Mouse (Mus musculus): Measurements from ENCODE around the gene Acss1. TPM values are rescaled to one million over a fixed set of nuclear protein-coding genes. Genes with fewer than 3 reads are reported as not detected.

Gene Acss1
- polyA plus RNA-seq (2015; fragmentation: Nextera tagmentation; extraction: Ambion mirVana) = 15.0 and 19.8 TPM in 2 replicates

DNA sequence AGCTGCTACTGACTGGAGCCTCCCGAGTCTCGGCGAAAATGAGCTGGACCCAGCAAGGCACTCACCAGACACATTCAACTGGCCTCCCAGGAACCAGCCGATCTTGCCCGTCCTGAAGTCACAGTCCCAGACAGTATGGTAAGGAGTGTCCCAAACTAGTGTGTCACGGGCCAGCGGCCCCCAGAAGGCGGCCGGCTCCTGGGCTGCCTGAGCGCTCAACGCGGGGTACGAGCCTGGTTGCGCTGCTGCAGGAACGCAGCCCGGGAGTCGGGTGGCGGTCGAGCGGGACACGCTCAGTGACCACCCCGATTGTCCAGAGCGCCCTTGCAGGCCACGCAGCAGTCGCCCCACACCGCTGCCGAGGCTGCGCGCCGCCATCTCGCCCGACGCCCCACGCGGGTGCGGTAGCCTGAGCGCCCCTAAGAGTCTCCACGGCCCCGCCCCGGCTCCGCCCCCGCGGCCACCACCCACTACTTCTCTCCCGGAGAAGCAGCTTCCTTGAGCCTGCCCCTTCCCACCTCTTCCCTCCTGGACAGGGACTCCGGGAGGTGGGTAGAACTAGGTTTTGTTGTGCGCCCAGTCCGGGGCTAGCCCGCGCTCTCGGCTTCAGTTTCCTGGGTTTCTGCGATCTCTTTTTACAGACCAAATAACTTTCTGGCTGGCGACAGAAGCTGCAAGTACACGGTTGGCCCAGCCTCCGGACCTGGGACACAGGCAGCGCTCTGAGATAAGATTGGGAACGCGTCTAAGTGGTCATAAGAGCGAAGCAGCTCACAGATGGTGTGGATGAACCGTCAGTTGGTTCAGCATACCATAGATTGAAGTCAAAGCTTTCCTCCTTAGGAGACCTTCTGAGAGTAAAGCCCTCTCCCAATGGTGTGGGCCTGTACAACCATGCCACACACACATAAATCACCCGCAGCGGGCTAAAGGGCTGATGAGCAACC lies at the start of gene Acss1:
Gene Acss1, minus strand, starts transcription at position 681 of the 947 bp plus-strand sequence.
- peaks cover 8% of the 10 kb centered on the region; the same call in 1 of the 2 replicates for H3K27me3 ChIP-seq
- H3K4me1 ChIP-seq (replicated peaks) = peaks cover 17% of the 10 kb centered on the region
- H3K4me2 ChIP-seq = peak within 1 kb of the TSS; percentile 83
- ATAC-seq (ENCODE audit: low FRiP score, low read depth) = peak; percentile 63
- H3K9ac ChIP-seq = peak within 1 kb of the TSS; percentile 59
- 2% methylated on average over 58 of the region's 61 CpGs for WGBS
- H3K27ac ChIP-seq (replicated peaks) = peak within 1 kb of the TSS; percentile 69
- no peaks in the 10 kb centered on the region for H3K36me3 ChIP-seq
- H3K4me3 ChIP-seq = peak within 1 kb of the TSS; percentile 55
- H3K9me3 ChIP-seq = no peaks in the 10 kb centered on the region

- no peak overlapping the region for H3K9ac ChIP-seq
- no peaks in the 10 kb centered on the region for H3K36me3 ChIP-seq
- no peaks in the 10 kb centered on the region for H3K27me3 ChIP-seq
- no peak for ATAC-seq (ENCODE audit: low FRiP score, low read depth)
- H3K4me2 ChIP-seq = no peak overlapping the region
- WGBS = 79% methylated on average over 4 of the region's 4 CpGs
- no peaks in the 10 kb centered on the region for H3K9me3 ChIP-seq
- H3K4me1 ChIP-seq (replicated peaks) = no peaks in the 10 kb centered on the region
- H3K4me3 ChIP-seq = no peak overlapping the region
- no peak overlapping the region for H3K27ac ChIP-seq (replicated peaks)
Measured at GRCm38 (mm10) chr2:150712167-150712674, 43.9 kb upstream of the Acss1 start.

- Histone ChIP-seq H3K4me2 (no peak overlapping the region), H3K27ac (replicated peaks) (no peak overlapping the region), H3K4me3 (no peak overlapping the region), H3K27me3 (peaks cover 51% of the 10 kb centered on the region), H3K36me3 (no peaks in the 10 kb centered on the region), H3K9me3 (no peaks in the 10 kb centered on the region), H3K9ac (no peak overlapping the region), H3K4me1 (replicated peaks) (peaks cover 24% of the 10 kb centered on the region)
- 75% methylated on average over 6 of the region's 6 CpGs for WGBS
- no peak for ATAC-seq (ENCODE audit: low FRiP score, low read depth)
Measured at GRCm38 (mm10) chr2:150691481-150692170, 23.3 kb upstream of the Acss1 start.

GRCm38 (mm10) chr2:150690216-150690615 lies 21.9 kb upstream of the Acss1 start:
- Histone ChIP-seq H3K27ac (replicated peaks) (no peak overlapping the region), H3K36me3 (no peaks in the 10 kb centered on the region), H3K27me3 (peaks cover 65% of the 10 kb centered on the region), H3K4me1 (replicated peaks) (peaks cover 24% of the 10 kb centered on the region), H3K9ac (no peak overlapping the region), H3K4me3 (no peak overlapping the region), H3K4me2 (no peak overlapping the region), H3K9me3 (no peaks in the 10 kb centered on the region)
- ATAC-seq (ENCODE audit: low FRiP score, low read depth) = no peak
- WGBS = 12% methylated on average over 11 of the region's 11 CpGs

DNA sequence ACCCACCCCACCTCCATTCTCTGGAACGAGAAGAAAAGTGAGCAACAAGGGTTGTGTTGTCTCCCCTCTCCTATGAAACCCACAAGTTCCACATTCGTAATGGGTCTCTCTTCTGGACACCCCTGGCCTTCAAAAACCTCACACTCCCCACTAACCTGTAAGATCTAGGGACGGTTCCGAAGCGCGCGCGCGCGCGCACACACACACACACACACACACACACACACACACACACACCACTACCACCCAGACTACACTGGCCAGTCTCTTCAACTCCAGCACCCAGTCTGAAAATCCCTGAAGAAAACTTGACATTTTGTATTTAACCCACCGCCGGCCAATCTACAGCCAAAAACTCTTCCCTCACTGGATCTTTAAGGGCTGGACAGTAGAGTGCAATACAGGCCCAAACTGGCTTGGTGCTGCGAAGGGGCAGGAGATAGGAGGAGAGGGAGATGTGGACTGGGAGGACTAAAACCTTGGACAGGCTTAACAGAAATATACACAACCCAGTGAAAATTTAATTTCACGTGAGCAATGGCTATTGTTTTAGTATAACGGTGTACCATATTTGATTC lies 21.0 kb upstream of the Acss1 start, which contains the start of gene Vsx1:
Gene Vsx1, minus strand, starts transcription at position 138 of the 578 bp plus-strand sequence.
- Histone ChIP-seq H3K4me1 (replicated peaks) (peaks cover 24% of the 10 kb centered on the region), H3K9me3 (no peaks in the 10 kb centered on the region), H3K4me3 (peak within 1 kb of the TSS; percentile 41), H3K36me3 (no peaks in the 10 kb centered on the region), H3K9ac (peak within 1 kb of the TSS; percentile 20), H3K4me2 (peak within 1 kb of the TSS; percentile 71), H3K27ac (replicated peaks) (no peak within 1 kb of the TSS), H3K27me3 (peaks cover 68% of the 10 kb centered on the region)
- WGBS = 50% methylated on average over 16 of the region's 16 CpGs
- ATAC-seq (ENCODE audit: low FRiP score, low read depth) = no peak

DNA sequence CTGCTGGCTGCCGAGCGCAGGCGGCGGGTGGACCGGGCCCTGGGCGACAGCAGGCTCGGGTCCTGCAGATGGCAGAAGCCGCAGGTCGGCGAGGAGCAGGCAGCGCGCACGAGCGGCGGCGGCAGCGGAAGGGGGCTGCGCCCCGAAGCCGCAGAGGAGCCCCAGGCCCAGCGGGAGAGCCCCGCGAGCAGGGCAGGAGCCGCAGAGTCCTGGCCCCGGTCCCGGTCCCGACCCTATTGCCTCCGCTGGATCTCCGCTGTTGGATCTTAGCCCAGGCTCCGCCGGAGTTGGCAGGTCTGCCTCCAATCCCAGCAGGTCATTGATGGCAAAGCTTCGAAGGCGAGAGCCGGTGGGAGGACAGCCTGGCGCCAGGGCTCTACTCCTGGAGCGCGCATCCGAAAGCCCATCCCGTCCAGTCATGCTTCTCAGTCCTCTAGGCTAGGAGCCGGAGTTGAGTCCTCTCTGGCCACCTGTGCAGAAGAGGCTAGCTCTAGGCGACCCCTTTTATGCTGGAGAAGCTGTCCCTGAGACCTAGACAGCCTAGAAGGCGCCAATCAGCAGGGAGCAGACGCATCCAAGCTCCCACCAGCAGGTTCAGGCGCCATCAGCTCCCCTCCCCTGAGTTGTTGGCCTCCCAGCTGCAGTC lies 20.4 kb upstream of the Acss1 start:
- Histone ChIP-seq H3K27ac (replicated peaks) (no peak overlapping the region), H3K36me3 (no peaks in the 10 kb centered on the region), H3K4me3 (peak overlapping the region; percentile 41), H3K9ac (peak overlapping the region; percentile 20), H3K4me2 (peak overlapping the region; percentile 71), H3K27me3 (peaks cover 70% of the 10 kb centered on the region), H3K9me3 (no peaks in the 10 kb centered on the region), H3K4me1 (replicated peaks) (peaks cover 24% of the 10 kb centered on the region)
- ATAC-seq (ENCODE audit: low FRiP score, low read depth) = peak; percentile 84
- 1% methylated on average over 44 of the region's 44 CpGs for WGBS

DNA sequence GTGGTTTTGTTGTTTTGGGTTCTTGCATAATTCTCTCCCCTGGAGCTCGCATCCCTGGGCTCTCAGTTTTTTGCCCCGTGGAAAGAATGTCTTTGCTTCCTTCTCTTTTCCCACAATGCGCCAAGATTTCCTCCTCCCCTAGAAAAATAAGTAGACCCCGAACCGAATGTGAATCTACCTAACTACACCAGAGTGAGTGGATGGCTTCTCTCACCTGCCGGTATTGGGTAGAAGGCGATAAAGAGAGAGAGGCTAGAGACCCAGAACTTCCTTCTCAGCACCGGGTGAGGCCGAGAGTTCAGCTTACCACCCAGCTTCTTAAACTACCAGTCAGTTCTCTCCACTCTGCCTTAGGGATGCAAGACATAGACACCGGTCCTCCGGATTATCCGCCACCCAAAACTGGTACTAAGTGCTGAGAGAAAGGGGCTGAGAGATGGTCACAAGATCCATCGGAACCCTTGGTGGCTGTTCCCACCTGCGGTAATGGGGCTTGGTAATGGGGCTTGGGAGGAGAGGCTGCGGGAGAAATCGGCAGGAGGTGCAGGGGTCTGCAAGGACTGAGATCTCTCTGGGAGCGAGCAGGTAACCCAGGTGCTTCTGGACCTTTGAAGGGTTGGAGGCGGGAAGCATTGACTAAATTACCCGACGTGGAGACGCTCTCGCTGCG lies 19.7 kb upstream of the Acss1 start:
- ATAC-seq (ENCODE audit: low FRiP score, low read depth) = 0 out of 2 replicates have a peak, but pooled peaks have one; percentile 11
- Histone ChIP-seq H3K27ac (replicated peaks) (no peak overlapping the region), H3K4me2 (peak overlapping the region; percentile 71), H3K4me3 (peak overlapping the region; percentile 41), H3K9me3 (no peaks in the 10 kb centered on the region), H3K27me3 (peaks cover 70% of the 10 kb centered on the region), H3K9ac (0 out of 2 replicates have a peak overlapping the region, but pooled peaks have one; percentile 20), H3K36me3 (no peaks in the 10 kb centered on the region), H3K4me1 (replicated peaks) (peaks cover 24% of the 10 kb centered on the region)
- 6% methylated on average over 23 of the region's 23 CpGs for WGBS

DNA sequence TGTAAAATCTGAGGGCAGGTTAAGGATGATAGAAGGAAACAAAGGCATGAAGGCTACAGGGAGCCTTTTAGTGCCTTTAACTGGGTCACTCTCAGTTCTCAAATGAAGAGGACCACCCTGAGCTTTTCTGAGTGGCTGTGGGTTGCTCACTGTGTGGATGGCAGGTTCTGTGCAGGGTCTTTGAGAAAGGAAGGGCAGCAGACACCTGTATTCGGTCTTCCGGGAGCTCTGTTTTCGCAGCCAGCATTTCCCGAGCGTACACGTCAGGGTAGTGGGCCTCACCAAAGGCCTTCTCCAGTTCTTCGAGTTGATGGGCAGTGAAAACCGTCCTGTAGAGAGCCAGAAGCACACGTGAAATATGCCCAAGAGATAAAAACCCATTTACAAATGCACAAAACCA lies 17.1 kb upstream of the Acss1 start:
- no peak for ATAC-seq (ENCODE audit: low FRiP score, low read depth)
- WGBS = 92% methylated on average over 9 of the region's 9 CpGs
- Histone ChIP-seq H3K4me1 (replicated peaks) (peaks cover 24% of the 10 kb centered on the region), H3K4me2 (no peak overlapping the region), H3K36me3 (no peaks in the 10 kb centered on the region), H3K27ac (replicated peaks) (no peak overlapping the region), H3K9ac (no peak overlapping the region), H3K4me3 (no peak overlapping the region), H3K9me3 (no peaks in the 10 kb centered on the region), H3K27me3 (peaks cover 60% of the 10 kb centered on the region)

GRCm38 (mm10) chr2:150684451-150684850 lies 16.2 kb upstream of the Acss1 start:
- no peak for ATAC-seq (ENCODE audit: low FRiP score, low read depth)

DNA sequence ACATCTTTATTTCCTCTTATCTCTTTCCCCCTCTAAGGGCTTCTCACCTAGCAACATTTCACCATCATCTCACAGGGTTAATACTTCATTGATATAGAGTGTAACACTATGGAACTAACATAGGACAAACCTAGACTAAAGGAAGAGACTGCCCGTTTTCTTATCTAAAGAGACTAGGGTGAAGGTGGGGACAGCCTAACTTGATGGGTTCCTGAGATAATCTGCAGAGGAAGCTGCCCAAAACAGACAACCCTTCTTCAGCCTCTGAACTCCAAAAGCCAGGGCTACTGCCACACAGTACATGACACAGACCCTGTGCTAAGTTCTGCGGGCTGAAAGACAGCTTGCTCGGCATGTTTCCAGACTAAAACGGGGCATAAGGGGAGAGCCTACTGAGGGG lies 13.3 kb upstream of the Acss1 start:
- no peak overlapping the region for H3K4me3 ChIP-seq
- no peak for ATAC-seq (ENCODE audit: low FRiP score, low read depth)
- H3K4me2 ChIP-seq = no peak overlapping the region
- peaks cover 37% of the 10 kb centered on the region for H3K27me3 ChIP-seq
- H3K9me3 ChIP-seq = no peaks in the 10 kb centered on the region
- H3K36me3 ChIP-seq = no peaks in the 10 kb centered on the region
- no peak overlapping the region for H3K27ac ChIP-seq (replicated peaks)
- WGBS = 64% methylated on average over 4 of the region's 4 CpGs
- no peak overlapping the region for H3K9ac ChIP-seq
- no peaks in the 10 kb centered on the region for H3K4me1 ChIP-seq (replicated peaks)

More at GRCm38 (mm10) chr2:150684451-150684850, 16.2 kb upstream of the Acss1 start:
- Histone ChIP-seq H3K4me1 (replicated peaks) (peaks cover 17% of the 10 kb centered on the region), H3K27ac (replicated peaks) (no peak overlapping the region), H3K27me3 (peaks cover 51% of the 10 kb centered on the region), H3K36me3 (no peaks in the 10 kb centered on the region), H3K4me3 (no peak overlapping the region), H3K9me3 (no peaks in the 10 kb centered on the region), H3K9ac (no peak overlapping the region), H3K4me2 (no peak overlapping the region)
- WGBS = 80% methylated on average over 12 of the region's 12 CpGs

DNA sequence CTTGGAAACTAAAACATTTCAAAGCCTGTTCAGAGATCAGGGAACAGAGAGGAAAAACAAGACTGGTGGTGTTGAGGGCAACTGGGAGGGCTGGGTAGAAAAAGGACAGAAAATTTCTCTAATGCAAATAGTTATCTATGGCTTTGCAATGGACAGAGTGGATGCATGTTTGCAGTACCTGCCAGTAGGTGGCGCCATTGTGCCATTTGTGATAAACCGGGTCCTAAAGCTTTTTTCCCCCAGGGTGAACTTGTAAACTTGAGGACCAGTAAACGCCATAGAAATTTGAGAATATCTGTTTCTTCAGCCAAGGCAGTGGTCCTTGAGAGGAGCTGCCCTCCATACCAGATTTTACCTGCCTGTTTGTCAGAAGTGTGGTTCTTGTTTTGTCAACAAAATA lies 10.1 kb upstream of the Acss1 start:
- ATAC-seq (ENCODE audit: low FRiP score, low read depth) = no peak
- H3K27ac ChIP-seq (replicated peaks) = no peak overlapping the region
- H3K27me3 ChIP-seq = peaks cover 16% of the 10 kb centered on the region; the same call in 1 of the 2 replicates
- H3K4me2 ChIP-seq = no peak overlapping the region
- H3K4me1 ChIP-seq (replicated peaks) = 0 out of 2 replicates have a peak, but pooled peaks cover 8% of the 10 kb centered on the region
- no peaks in the 10 kb centered on the region for H3K9me3 ChIP-seq
- no peak overlapping the region for H3K9ac ChIP-seq
- 3% methylated on average over 3 of the region's 3 CpGs for WGBS
- no peak overlapping the region for H3K4me3 ChIP-seq
- no peaks in the 10 kb centered on the region for H3K36me3 ChIP-seq

Measured in hindbrain, embryonic 15.5 days (tissue).